Mouse (Mus musculus): ENCODE measurements at regions not wholly inside any gene's neighbourhood (a gene's known extent, or its start where the extent isn't known, plus 50 kb on each side); places are given as distances from the start of the nearest gene placed in this dataset.

DNA sequence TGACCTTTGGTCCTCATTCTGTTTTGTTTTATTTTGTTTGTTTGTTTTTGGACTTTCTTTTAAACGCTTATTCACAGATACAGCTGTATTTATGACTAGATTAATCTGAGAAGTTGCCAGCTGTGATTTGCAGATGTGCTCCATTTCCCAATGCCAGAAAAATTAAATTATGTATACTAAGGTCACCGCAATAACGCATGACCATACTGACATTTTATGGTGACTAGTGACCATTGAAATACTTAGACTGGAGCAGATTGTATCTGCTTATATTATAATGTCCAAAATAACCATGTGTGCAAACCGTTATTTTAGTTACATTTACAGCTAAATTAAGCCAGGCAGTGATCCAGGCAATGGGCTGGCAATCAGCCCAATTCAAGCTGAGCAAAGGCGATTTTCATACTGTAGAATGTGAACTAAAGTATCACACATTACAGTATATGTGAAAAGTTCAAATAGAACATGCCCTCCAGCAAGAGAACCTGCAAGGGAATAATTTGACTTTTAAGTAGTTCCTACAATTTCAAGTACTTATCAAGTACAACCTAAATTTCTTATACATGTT lies 1401.0 kb upstream of the Gm7489 start:
- no peak for TF ChIP-seq CTCF (IDR thresholded peaks at IDR 0.05; ENCODE audit: low read depth, low read length)
- TF ChIP-seq POLR2A (IDR thresholded peaks at IDR 0.05; ENCODE audit: insufficient read depth, low read length) = no peak

Data from ES-Bruce4 (cell line).